Mouse (Mus musculus) layer of hippocampus, postnatal 14 days (tissue): ENCODE measurements around the gene Tdrd1. TPM values are rescaled to one million over a fixed set of nuclear protein-coding genes. Genes with fewer than 3 reads are reported as not detected.

Source experiments
- DNase-seq, 2 experiments: peaks; one replicate each; pipeline ENCODE4 v3.0.0; 2021 to 2022; ENCODE audit warnings: low spot score in 2 of 2, mixed read lengths in 1 of 2
- total RNA-seq, 2 experiments: library from RNA; stranded (reverse); gene quantifications; 2 replicates each; pipeline ENCODE4 v1.2.3; 2021

Gene Tdrd1
- total RNA-seq, 2 experiments from 2014 or later, result 0.46 to 0.55 TPM

DNA sequence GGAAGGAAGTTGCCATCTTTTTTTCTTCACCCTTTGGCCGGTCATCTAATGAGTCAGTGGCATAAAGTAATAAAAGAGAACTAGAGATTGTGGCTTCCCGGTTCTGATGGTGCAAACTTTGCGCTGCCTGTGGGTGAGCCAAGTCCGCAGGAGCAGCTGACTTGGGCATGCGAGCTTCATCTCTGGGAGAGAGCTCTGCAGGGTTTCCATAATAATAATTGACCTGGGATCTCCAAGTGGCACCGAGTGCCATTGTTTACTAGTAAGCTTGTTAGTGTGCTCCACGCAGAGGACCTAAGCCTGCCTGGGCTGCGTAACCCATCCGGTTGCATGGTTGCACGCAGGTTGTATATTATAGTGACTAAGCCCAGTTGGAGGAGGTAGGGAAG lies 3.6 kb upstream of the Tdrd1 start:
- DNase-seq, result no peak

DNA sequence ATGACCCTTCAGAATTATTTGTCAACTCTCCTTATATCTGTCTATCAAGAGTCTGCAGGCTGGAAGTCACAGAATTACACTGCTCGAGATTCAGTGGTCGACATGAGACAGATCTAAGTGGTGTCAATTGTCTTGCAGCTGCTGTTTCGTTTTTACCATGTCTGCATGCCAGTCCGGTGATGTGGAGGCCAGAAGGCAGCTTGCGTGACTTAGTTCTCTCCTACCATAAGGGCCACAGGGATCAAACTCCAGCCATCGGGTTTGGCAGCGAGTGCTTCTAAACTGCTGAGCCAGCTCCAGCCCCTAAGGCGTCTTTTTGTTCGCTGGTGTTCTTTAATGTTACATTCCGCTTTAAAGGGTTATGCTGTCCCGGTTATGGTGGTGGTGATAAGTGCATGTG lies 2.3 kb downstream of the Tdrd1 start:
- DNase-seq, result no peak

DNA sequence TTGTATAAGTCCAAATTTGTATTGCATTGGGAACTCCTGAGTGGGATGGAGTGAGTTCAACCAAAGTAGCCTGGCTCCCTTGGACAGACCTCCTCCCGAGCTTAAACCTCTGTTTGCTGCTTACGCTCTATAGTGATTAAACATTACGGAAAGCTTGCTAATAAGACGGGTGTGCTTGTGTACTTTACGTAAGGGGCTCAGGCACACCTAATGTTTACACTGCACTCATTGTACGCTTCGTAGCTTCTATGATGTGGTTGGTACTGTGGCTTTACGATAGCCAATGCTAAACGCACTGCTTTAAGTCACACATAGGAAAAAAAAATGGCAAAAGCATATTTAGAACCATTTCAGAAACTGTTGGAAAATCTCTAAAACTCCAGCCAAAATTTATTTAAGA lies 3.3 kb downstream of the Tdrd1 start:
- no peak for DNase-seq

DNA sequence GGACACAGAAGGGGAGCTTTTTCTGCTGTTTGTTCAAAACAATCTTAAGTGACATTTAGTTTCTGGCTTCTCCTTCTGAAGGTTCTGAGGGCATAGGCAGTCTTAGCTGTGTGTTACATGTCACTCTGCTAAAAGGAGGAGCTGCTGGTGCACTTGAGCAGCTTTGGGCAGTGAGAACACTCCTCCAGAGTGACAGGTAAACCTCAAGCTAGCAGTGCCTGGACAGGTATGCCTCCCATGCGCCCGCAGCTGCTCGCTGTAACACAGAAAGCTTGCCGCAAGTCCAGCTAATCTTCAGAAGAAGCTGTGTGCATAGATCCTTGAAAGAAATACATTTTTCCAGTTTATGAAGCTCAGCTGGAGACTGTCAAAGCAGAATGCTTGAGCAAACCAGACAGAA lies 4.2 kb downstream of the Tdrd1 start:
- DNase-seq, result no peak

DNA sequence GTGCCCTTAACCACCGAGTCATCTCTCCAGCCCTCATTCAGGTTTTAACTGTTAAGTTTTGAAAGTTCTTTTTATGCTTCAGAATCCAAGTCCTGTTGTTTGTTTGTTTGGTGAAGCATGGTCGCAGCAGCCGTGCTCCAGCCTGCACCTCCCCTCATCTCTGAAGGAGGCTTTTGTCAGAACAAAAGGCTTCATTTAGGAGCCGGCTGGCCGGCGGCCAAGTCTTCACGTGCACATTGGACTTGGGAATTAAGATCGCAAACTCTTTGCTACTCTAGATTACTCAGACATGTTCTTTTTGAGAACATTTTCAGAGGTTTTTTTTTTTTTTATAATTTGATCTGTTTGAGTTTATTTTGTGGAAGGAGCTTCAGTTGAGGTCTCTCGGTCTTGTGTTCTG lies 9.3 kb downstream of the Tdrd1 start:
- no peak for DNase-seq

DNA sequence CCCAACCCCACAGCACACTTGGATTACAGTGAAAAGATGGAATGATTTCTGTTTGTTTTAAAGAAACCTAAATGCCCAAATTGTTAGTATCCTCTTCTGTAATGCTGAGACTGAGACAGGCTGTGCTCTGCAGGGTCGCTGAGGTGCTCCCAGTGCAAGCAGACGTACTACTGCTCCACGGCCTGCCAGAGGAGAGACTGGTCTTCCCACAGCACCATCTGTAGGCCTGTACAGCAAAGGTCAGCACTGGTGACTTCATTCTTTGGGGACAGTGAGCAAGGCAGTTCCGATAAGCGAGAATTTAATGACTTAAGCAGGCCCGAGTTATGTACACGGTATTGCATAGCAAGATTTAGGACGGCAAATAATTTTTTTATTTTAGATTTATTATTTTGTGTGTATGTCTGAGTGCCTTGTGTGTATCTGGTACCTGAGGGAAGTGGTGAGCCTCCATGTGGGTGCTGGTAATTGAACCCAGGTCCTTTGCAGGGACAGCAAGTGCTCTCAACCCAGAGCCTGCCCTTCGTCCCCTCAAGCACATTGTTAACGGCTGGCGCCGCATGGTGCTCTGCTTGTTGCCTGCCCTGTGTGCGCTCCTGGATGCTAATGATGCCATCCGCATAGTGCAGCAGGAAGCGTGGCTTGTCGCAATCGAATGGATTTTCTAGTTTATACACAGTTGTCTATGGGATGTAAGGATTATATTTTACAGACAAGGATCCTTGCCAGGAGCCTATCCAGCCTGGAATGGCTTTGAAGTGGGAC lies 13.1 kb downstream of the Tdrd1 start:
- DNase-seq, result no peak

DNA sequence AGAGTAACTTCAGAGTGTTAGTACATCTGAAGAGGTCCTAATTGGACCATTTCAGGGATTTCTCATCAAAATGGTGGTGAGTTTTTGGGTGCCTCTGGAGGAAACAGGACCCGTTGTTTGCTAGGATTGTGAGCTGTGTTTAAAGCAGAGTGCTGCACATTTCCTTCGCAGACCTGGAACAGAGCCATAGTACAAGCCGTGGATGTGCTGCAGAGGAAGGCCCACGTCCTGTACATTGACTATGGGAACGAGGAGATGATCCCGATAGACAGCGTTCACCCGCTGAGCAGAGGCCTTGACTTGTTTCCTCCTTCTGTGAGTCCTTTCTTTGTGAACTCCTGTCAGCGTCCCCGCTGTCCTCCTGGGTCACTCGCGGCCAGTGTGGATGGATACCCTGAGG lies 17.0 kb downstream of the Tdrd1 start:
- DNase-seq, result no peak

DNA sequence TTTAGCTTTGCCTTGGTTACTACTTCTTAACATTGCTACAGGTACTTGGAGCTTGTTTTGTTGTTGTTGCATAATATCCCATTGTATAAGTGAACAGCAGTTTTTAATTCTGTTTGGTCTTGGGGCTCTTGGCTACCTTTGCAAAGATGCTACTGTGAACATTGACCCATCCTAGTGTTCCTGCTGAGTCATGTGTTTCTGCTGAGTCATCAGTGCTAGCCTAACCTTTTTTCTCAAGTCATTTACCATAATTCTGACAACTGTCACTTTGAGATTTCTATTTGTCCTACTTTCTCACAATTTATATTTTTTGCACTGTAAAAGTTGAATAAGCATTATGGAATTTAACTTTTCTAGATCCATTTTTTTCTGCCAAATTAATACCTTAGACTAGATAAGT lies 26.6 kb downstream of the Tdrd1 start:
- no peak for DNase-seq

DNA sequence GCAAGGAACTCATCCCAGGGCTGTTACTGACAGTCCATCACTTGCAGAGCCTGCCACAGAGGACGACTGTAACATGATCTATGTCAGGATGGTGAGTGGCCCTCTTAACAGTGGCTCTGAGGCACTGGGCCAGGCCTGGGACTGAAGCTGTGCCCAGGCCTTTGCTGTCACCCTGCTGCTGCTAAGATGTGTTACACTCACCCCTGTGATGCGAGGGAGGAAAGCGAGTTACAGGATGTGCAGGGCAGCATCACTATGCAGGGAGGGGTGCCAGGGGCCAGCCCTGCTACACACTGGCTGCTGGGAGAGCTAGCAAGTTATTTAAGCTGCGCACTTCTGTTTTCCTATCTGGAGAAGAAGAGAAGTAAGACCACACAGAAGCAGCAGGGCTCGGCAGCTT lies 30.4 kb downstream of the Tdrd1 start:
- no peak for DNase-seq

DNA sequence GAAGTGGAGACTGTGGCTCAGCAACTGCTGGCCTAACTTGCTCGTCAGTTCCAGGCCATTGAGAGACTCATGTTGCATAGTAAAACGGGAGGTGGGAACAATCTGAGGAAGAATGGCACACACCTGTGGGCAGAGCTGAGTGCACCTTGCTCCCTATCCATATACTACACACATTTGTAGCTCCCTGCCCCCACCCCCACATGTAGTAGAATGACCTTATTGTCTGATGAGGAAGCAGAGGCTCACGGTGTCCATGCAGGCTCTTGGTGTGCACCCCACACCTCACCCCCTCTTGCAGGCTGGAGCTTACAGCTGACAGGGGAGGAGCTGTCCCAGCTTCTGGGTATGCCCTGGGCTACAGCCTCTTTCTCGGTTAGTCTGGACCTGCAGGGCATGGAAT lies 41.7 kb downstream of the Tdrd1 start:
- no peak for DNase-seq

DNA sequence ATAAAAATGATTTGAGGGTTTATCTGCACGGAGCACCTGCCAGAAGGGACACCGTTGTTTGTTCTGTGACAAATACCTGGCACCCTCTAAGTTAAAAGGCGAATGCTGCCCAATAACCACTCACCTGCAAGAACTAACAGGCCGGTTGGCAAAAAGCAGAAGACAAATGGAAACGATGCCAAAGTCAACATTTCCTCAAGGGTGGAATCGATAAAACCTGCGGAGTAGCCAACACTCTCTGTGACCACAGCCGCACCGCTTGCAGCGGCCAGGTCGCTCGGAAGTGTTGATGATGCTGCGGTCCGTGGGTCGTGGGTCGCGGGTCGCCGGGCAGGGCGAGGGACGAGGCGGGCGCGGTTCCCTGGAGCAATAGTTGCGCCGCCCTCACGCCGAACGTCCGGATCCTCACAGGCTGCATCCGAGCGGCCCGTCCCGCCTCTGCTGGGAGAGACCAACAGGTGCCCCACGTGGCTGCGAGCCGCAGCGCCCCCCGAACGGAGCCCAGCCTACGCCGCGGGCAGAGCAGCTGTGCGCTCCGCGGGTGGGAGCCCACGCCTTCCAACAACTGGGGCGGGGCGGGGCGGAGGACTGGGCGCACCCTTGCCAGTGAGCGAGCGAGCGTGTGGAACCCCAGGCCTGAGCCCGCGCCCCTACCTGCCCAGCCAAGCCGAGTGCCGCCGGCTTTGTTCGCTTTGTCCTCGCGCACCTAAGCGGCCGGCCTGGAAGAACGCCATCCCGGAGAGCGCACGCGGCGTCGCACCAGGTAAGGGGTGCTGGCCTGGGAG lies 48.0 kb downstream of the Tdrd1 start, which contains the start of gene Vwa2:
Gene Vwa2, plus strand, starts transcription at position 434 of the 785 bp plus-strand sequence.
- DNase-seq, result no peak

DNA sequence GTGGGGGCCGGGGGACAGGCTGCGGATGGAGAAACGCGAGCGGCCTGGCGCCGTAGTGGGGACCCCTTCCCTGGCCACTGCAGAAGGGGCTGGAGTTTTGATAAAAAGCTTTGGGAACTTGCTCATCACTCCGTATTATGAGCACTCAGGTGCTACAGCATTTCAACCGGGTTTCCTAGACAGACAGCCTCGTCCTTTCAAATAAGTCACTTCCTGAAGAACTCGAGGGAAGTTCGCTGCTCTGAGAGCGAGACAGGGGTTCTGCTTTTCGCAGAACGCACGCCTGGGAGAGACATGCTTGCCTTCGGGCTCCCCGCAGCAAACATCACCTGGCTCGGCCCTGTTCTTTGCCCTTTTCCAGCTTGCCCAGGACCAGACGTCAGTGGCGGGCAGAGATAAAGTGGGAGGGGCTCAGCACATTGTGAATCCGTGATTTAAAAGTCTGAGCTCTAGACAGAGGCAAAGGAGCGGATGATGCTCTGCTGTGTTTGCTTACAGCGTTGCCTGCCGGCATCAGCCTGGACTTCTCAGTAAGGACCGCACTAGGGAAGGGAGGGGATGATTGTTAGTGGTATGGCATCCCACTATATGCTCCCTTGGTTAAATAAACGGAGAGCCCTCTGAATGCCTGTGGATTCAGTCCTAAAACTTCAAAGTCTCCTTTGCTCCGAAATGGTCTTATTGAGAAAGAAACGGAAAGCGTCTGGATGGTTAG lies 48.7 kb downstream of the Tdrd1 start:
- DNase-seq, result no peak

DNA sequence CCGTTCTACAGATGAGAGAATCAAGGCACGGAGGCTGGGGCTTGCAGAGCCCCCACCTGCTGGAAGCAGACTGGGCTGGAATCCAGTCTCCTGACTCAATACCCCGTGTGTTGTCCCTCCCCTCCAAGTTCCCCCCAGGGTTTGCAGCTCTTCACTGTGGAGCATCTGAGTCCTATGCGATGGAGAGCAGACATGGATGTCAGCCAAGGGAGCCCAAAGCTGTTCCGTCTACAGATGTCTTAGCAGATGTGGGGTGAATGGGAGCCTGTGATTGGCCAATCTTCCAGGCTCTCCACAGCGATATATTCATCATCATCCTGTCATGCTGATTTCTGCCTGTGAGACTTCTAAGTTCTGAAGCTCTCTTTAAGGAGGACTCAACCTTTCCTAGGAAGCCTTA lies 51.4 kb downstream of the Tdrd1 start:
- DNase-seq, result no peak

DNA sequence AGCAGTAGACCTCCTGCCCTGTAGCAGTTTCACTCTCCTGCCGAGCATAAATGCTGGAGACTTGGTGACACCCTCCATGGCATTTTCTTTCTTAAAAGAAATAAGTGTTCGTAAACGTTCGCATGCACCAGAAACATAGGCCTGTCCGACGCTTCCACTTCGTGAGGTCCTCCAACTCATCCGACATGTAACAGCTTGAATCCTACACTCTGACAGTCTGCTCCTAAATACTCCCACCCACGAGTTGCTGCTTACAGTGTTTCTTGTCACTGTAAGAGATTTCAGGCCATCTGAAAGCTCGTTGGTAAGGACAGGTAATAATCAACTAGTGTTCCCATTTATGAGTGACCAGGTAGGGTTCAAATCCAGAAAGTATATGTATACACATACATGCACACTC lies 61.9 kb downstream of the Tdrd1 start:
- DNase-seq, result no peak

DNA sequence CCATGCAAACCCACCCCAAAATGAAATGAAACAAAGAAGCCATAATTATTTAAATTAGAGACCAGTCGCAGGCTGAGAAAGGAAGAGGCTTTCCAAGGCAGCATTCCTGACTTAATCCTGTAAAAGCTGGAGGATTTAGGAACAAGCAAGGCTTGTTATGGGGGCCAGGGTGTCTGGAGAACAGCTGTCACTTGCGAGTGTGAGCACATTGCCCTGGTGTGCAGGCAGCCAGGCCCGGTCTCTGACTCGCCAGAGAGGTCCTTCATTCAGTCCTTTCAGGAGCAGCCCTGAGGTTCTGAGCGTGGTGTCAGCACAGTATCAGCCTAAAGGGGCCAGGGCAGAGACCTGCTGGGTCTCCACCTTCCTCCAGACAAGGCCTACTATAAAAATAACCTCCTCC lies 62.6 kb downstream of the Tdrd1 start:
- no peak for DNase-seq

DNA sequence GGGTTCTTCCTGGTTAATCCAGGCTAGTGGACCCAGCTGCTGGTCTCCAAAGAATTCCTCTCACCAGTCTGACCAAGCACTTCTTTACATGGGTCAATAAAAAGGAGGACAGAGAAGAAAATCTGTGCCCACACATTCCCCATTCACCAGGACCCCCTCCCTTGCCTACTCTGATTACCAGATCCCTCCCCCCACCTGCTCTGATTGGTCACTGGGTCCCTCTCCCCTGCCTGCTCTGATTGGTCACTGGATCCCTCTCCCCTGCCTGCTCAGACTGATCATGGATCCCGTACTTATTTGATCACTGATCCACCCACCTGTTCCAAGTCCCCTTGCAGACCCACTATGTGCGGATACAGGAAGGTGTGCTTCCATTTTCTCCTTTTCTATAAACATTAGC lies 65.4 kb downstream of the Tdrd1 start:
- no peak for DNase-seq

DNA sequence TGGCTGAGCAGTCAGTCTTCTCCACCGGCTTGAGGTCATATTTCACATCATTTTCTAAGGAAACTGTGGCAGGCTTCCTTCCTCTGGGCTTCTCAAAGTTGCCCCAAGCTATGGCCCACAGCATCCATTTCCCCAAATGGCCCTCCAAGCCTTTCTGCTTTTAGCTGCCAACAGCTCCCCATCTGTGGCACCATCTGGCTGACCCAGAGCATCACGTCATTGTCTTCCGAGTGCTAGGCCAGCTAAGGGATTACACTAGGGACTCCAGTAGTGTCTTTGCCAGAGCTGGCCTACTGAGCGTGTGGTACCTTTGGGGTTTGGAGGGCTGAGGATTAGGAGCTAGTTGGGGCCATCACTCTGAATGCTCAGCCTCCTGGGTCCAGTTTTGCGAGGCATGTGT lies 66.6 kb downstream of the Tdrd1 start:
- DNase-seq, result no peak

DNA sequence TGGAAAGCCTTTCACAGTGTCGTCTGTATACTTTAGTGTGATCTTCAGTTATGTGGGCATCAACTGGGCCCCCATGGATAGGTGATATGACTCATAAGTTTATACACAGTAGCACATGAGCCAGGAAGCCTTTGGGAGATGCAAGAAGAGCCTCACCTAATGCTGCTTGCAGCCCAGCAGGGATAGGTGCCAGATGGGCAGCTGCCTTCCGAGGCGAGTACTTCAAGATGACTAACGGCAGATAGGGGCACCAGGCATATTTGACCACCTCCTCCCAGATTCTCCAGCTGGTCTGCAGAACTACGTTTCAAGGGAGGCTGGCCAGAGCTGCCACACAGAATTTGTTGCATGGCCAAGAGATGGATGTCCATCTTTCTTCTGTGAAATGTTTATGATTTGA lies 67.3 kb downstream of the Tdrd1 start:
- DNase-seq, result no peak

DNA sequence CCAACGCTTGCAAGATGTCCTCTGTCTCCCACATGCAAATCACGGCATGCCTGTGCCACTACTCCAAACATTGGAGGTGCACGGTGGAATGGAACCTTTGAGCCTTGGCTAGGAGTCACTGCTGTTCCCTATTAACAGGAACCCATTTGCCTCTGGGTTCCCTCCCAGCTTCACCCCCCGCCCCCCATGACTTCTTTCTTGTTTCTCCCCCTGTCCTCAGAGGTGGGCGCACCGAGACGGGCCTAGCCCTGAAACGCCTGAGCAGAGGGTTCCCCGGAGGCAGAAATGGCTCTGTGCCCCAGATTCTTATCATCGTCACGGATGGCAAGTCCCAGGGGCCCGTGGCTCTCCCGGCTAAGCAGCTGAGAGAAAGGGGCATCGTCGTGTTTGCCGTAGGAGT lies 71.6 kb downstream of the Tdrd1 start:
- no peak for DNase-seq

DNA sequence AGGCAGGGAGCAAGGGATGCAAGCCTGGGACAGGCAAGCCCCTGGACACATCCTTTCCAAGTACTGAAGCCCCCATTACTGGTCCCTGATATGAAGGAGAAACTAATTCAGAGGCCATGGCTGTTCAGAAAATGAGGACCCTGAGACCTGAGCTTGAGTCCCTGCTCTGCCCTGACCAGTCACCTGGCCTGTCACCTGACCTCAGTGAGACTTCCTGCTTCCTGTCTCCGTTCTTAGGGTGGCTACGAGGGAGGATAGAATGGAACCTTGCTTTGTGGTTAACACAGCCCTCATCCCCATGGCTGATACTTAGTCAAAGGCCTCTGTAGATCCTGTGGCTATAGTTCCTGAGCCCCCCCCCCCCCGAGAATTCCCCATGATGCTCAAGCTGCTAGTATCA lies 78.1 kb downstream of the Tdrd1 start:
- no peak for DNase-seq

DNA sequence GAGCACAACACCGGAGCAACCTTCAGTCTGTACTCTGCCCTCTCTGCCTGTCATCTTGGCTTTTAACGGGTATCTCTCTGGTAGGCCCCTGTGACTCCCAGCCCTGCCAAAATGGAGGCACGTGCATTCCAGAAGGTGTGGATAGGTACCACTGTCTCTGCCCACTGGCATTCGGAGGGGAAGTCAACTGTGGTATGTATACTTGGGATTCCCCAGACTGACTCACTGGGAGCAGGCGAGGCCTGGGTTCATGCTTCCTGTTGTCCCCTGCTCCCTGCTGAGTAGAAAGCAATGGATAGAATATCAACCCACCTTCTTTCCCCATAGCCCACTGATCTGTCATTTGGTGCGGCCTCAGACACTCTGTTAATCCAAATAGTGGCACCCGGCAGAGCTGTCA lies 79.4 kb downstream of the Tdrd1 start:
- DNase-seq, result no peak

DNA sequence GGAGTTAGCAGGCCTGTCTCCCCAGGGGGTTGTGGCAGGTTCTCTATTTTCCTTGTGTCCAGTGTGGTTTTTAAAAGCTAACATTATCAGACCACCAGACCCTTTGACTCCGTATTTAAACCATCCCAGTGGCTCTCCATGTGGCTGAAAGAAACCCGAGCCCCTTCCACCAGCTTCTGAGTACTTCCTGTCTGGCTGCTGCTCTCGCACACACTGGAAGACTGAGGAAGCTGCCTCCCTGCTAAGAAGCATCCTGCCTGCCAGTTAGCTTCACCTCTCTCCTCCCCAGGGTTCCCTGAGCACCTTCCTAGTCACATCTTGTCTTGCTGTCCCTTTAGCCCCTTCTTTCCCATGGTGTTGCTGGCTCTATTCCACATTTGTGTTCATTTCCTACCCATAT lies 81.8 kb downstream of the Tdrd1 start:
- no peak for DNase-seq
